Mouse (Mus musculus) embryo, embryonic 11 days (tissue): ENCODE measurements around the gene Pam16.

Experiments used
- DNase-seq: peaks from one replicate; pipeline ENCODE4 v3.0.0-alpha.2; 2015

Pam16 gene

DNA sequence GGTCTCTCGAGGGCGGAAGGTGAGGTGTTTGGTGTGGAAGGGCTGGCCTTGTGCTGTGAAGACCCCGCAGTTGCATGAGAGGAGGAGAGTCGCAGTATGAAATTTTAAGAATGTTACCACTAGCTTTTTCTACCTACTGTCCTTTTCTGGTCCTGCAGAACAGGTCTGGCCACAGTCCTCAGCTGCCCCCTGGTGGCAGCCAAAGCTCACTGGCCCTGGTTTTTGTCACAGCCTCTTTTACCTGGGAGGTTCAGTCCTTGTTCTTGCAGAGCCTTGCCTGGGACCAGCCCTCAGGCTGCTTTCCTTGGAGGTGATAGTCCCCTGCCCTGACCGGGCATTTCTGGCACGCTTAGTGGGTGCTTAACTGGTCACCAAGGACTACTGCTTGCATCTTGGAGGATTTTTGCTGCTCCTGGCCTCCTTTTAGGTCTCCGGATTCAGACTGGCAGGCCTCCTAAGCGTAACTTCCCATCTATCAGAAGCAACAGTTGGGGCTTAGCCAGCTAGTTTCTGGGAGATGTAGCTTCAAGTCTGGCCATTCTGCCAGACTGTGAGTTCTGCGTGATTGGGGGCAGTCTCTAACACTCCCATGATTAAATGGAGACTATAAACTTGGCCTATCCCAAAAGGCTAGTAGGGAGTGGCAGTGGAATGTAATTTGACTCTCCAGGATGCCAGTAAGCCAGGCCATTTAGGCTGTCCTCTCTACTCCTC is 16.8 kb downstream of the Pam16 start:
- DNase-seq = peak; percentile 88

DNA sequence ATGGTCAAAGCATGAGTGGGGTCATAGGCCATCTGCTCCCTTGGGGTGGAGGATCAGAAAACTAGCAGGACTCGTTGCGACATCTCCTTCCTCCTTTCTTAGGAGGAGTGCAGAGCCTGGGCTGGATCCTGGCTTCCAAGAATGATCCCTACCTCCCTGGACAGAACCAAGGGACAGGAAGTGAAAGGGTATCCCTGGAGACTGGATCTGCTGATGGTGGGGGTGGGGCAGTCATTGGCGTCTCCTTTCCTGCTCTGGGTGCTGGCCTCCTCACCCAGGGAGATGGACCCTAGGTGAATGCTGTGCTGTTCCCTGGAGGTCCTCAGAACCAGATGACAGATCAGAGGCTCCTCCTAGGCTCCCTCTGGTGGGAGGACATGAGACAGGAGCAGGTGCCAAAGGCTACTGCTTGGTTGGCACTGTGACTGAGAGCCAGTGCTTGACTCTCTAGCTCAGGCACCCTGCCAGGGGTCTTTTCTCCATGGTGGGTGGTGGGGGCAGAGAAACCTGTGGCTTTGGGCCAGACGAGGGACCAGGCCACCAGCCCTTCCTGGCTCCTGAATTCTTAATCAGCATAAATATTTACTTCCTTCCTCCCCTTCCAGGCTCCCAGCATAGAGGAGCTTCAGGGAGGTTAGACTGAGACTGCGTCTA is 18.2 kb downstream of the Pam16 start:
- peak; percentile 48 for DNase-seq

DNA sequence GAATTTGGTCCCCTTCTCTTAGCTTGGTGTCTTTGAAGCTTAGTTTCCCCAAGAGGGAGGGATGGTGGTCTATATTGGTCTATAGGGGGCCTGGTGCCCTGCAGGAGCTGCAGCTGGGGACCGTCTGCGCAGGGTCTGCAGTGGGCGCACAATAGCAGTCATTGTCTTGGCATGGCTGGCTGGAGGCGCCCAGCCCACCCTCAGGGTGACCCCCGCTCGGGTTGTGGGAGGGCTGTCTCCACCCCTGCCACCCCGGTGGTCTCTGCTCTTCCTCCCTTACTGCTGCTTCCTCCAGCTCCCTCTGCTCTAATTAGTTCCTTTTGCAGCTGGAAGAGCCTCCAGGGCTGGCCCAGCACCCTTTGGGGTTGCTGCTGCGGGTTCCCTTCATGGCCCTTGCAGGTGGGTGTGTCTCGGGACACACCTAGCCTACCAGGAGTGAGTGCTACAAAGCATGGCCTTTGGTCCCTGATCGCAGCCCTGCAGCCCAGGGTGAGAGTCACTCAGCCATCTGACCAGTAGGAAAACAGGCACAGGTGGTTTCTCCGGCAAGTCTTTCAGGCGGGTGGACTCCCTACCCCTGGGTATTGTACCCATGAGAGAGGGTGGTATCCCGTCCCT is 19.2 kb downstream of the Pam16 start:
- peak; percentile 51 for DNase-seq

DNA sequence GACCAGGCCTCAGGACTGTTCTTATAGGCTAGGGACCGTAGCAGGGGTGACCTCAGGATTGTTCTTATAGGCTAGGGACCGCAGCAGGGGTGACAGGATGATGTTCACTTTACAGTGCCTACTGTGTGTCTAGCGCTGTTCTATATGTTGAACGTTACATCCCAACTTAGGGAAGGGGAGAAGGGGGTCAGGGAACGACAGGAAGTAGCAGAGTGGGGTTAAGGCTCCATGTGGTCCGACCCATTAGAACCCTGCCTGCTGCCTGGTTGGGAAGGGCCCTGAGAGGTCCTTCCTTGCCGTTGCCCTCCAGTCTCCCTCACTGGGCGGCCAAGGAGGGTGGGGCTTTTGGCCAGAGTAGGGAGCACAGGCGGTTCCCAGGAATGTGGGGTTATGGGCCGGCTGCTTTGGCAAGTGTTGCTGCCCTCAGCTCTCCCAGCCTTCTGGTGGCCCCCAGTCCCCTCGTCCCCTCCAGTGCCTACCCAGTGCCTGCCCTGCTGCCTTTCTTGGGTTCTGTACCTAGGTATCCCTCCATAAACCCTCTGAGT is 20.4 kb downstream of the Pam16 start:
- no peak for DNase-seq

DNA sequence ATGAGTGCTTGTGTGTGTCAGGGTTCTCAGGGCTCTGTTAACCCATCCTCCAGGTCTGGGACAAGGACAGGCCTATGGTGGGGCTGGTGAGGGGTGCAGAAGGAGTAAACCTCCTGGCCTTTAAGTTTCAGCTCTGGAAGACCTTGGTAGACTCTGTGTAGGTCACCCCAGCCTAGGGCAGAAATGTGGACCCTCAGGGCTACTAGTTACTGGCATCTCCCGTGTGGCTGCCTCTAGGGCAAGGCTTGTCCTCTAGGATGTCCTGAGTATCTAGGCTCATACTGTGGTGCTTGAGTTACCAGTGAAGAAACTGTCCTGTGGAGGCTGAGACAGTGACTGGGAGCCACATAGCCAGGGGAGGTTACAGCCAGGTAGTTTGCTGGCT is 21.3 kb downstream of the Pam16 start:
- DNase-seq = no peak

DNA sequence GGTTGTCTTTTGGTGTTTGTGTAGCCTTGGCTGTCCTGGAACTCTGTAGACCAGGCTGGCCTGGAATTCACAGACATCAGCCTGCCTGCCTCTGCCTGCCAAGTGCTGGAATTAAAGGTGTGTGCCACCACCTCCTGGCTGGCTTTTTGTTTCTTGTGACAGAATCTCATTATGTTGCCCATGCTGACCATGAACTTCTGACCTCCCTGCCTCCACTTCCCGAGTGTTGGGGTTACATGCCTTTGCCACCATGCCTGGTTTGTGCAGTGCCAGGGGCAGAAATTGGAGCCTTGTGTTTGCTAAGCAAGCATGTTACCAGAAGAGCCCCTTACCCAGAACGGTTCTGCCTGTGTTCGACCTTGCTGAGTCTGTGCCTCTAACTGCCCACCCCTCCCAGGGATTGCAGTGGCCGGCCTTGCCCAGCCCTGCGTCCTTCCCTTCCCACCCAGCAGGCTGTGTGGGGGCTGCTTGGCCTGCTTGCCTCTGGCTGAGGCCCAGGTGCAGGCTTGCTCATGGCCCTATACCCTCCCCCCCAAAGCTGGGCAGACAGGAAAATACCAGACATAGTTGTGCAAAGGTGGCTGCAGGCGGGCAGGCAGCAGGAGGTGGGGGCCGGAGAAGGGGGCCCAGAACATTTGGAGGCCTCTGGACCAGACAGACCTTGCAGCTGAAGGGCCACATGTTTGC is 21.9 kb downstream of the Pam16 start:
- DNase-seq = peak; percentile 58

DNA sequence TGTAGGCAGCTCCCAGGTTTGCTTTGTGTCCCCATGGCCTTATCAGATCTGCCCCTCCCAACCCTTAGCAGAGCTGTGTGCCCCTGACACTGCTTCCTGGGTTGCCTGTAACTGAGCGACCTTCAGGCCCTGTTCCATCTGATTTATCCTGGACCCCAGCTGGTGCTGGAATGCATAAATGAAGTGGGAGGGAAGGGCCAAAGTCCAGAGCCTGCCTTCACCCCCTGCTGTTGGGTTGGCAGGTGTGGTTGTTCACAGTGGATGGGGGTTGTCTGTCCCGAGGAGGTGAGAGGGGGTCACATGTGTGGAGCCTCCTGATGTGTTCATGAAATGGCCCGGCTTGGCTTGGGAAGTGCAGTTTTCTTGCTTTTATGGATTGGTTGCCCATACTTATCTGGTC is 22.6 kb downstream of the Pam16 start:
- DNase-seq = no peak

DNA sequence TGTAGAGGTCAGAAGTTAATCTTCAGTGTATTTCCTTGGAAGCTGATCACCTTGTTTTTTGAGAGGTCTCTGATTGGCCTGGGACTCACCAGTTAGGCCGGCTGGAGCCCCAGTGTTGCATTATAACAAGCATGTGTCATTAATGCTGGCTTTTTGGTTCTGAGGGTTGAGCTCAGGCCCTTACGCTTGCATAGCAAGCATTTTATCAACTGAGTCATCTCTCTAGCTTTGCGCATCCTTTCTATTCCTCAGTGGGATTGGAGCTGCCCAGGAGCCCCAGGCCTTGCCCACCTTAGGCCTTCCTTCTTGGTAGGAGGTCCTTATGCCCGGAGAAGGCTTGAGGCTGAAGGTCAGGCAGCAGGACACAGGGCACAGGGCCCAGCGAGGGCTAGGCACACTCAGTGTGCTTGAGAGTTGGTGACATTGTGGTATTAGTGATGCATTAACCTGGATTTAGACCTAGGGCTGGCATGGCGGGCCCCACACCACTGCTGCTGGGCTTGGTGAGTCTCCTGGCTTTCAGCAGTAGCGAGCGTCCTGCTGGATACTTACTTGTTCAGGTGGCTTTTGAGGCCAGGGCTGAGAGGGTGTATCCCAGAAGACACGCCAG is 24.0 kb downstream of the Pam16 start:
- DNase-seq = no peak

DNA sequence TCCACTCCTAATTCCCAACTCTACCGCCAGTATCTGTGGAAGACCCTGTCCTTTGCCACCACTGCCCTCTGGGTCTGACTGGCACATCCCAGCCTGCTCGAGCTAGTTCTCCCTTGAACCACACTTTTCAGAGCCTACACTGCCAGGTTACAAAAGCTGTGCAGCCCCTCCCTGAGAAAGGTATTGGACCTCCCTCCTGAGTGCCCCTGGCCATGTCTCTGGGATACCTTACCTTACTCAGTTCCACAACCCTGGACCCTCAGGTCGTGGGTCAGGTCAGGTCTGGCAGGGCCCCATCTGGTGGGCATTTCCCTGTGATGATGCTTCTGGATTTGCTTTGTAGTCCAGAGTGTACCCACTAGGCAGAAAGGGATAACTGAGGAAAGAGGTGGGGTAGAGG is 25.2 kb downstream of the Pam16 start:
- no peak for DNase-seq

DNA sequence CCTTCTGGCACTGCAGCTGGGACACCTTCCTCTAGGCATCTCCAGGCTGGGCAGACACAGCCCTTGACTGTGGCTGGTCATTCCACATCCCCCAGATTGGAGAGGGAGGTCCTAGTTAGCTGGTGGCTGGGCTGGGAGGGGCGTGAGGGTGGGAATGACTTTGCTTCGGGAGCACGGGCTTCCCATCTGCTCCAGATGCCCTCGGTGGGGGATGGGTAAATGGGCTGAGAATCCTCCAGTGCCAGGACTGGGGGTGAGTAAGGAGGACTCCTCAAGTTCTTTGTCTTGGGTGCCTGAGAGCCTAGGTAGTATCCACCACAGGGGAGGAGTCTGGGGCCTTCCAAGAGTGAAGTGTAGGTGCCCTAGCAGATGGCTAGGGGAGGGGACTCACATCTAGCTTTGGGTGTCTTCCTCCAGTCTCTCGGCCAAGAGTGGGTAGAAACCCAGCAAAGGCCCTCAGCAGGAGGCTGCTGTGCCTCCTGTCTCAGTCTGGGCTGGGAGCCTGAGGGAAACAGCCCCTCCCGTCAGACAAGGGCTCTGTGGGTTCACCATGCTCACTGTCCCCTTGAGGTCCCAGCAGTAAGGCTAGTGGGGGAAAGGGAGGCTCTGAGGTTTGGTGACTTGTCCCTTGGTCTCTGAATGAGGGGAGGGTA is 25.8 kb downstream of the Pam16 start:
- DNase-seq = peak; percentile 64

DNA sequence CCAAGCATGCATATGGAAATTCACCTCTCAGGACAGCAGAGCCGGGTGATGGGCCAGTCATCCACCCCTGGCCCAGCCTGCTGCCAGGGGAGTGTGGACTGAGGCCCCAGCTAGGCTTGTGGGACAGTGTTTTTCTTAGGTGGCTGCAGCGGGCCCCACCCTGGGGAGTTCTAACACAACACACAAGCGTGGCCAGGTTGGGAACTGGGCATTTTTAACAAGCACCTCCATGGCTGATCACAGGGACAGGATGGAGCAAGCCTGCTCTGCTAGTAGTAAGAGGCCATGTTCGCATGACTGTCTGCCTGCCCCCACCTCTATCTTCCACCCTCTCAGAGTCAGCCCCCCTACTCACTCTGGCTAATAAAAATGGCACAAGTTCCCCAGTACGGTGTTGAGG is 26.7 kb downstream of the Pam16 start:
- no peak for DNase-seq

DNA sequence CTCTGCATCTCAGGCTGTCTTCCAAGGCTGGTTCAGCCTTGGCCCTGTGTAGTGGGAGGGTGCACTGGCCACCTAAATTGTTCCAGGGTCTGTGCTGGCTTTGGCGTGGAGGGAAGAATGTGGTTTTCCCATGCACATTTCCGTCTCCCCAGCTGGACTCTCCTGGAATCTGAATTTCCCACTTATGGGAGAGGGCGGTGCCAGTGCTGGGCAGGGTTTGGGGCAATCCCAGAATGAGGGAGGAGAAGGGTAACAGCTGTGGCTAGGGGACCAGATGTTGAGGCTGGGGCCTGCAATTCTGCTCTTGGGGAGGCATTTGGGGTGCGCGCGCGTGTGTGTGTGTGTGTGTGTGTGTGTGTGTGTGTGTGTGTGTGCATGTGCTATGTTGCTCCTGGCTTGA is 27.5 kb downstream of the Pam16 start:
- DNase-seq = no peak

DNA sequence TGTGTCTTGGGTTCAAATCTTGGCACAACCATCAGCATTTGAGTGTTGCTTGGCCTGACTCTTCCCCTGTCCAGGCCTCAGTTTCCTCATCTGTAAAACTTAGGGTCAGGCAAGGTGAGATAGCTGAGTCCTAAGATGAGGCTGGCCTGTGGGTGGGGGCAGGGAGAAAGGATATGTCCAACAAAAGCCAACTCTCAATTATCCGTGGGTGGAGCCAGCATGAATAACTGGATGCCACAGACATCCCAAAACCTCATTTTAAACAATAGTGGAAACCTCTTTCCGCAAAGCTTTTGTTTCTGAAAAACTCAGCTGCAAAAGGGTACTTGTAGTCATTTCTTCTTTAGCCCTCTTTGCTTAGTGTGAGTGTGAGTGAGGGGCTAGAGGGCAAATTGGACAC is 28.0 kb downstream of the Pam16 start:
- DNase-seq = no peak

DNA sequence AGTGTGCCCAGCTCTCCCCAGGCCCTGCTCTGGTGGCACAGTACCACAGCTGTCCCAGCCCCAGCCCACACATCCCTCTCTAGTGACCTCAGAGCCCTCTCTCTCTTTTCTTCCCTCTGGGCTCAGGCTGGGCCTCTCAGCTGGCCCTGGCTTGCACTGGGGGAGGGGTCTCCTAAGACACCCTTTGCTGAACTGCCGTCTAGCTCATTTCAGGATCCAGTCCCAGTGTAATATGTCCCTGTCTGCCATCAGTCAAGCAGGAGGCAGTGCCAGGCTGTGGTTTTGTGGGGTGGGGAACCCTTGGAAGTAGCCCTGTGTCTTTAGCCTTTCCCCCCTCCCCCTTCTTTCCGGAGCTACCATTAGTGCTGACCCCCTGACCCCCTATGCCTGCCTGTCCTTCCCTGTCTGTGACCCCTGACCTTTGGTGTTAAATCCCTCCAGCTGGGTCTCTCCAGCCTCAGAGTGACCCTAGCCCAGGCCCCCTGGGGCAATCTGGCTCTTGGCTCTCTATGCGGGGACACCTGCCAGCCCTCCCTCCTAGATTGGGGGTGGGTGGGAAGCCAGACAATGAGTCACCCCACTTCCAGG is 28.6 kb downstream of the Pam16 start:
- peak; percentile 76 for DNase-seq

DNA sequence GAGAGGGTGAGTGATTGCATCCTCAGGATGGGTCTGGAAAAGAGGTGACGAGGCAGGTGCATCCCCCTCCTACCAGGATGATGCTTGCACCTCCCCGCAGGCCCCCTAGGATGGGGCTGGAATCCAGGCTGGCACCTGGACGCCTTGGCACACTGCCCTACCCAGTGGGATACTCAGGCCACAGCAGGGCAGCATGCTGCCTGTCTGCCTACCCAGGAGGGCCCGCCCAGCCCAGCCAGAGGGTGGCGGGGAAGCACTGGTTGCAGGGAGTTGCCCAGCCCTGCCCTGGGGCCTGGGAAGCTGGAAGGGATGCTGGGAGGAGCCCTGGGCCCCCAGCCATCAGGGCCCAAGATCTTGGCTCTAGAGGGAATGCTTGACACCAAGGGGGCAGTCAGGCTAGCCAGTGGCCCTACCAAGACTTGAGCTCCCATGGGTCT is 29.2 kb downstream of the Pam16 start:
- no peak for DNase-seq

DNA sequence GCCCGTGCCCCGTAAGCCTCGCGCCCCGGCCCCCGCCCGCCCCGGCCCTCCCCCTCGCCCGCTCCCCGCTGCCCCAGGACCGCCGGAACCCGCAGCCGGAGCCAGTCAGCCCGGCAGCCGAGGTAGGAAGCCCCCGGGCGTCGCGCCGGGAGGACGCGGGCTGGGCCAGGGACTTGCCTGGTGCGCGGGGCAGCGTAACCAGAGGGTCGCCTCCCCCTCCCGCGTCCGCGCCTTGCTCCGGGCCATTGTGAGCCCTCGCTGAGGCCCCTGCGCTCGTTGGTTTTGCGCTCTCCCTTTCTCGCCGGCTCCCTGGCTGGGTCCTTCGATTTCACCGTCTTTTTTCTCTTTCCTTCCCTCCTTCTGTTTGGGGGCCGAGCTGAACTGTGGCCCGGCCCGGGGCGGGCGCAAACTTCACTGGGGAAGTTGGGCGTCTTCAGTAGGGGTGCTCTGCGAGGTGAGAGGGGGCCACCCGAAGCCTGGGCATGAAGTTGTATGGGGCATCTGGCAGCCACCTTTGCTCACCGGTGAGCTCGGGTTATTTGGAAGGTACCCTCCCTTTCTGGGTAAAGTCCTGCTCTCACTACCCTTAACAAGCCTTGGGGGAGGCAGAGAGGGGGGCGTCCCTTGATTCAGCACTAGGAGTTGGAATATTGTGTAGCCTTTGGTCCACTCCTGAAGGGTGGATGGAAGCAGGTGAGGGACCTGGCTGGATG is 29.8 kb downstream of the Pam16 start:
- DNase-seq = peak; percentile 77

DNA sequence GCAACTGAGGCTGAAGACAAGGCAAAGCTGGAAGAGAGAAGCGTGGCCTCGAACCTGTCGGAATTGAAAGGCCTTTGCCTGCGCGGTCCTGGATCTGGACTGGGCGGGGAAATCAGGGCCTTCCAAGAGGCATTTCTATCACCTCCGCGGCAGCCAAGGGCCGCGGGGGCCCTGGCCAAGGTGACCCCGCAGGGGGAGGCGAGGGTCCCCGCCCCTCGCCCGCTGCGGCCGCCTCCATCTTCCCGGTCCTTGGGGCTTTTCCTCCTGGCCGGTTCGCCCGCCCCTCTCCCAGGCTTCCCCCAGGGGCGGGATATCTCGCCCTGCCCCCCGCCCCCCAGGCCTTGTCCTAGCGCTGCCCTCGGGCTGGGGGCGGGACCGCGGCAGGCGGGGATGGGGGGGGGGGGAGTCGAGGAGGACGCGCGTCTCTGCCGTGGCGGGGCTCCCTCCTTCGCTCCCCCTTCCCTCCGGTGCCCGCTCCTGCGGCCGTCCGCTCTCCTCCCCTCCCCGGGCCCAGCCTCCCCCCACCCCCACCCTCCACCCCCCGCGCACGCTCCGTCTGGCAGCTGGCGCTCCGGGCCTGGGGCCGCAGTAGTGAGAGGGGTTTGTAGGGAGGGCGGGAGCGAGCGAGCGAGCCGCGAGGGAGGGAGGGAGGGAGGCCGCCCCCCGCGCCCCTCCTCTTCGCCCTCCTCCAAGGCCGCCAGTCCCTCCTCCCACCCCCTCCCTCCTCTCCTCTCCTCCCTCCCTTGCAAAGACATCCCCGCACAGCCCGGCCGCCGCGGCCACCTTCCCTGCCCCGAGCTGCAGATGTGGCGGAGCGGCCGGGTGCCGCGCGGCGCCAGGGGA is 30.6 kb downstream of the Pam16 start, which contains the start of gene Glis2:
Gene Glis2 (plus strand): TSS at position 743 of the 843 bp plus-strand sequence.
- DNase-seq = peak; percentile 96

DNA sequence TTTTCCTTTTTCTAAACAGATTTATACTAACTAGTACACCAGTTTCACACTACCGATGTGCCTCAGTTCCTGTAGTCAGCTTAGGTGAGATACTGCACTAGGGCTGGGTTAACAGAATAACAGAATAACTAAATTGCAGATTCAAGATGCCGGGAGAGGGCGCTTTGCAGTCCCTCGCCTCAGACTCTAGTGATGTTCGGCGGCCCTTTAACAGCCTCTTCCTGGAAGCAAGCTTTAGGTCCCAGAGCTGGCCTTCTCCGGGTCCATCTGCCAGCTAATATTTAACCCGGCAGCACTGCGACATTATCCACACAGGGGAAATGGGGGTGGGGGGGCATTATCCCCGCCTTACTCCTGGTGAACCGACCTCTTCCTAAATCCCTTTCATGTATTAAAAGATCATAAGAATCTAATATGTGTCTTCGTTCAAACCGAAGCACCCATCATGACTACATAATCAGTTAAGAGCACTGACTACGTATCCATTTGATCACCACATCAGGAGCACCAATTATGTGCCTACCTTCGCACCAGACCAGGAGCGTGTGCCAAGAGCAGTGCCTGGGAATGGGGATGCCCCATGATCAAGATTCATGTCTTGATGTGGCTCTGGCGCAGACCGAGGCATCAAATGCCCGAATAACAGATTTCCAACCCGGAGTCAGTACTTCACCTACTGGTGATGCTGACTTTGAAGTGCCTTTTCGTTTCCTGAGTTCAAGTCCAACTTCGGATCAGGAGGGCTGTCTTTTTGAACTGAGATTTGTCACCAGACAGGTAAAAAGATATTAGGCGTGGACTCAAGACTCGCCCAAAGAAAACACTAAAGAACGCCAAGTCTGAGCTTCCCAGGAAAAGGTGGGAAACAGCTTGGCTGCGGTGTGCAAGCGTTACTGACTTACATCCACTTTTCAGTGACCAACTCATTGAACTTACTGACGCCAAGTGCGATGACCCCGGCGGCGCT is 31.6 kb downstream of the Pam16 start:
- DNase-seq = peak; percentile 84

DNA sequence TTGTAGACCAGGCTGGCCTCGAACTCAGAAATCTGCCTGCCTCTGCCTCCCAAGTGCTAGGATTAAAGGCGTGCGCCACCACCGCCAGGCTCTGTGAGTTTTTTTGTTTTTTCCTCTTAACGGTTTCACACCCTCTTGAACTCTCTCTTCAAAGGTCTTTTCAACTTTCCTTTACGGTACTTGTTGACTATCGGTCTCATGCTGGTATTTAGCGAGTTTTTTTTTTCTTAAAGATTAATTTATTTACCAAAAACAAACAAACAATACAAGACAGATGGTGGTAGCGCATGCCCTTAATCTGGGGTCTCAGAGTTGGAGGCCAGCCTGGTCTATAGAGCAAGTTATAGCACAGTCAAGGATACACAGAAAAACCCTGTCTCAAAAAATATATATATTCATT is 34.6 kb downstream of the Pam16 start:
- DNase-seq = no peak
